Mouse (Mus musculus): ENCODE measurements around the gene Snurf. TPM values are rescaled to one million over a fixed set of nuclear protein-coding genes. Genes with fewer than 3 reads are reported as not detected.

Gene Snurf
- polyA plus RNA-seq, 1 experiment from 2014 or later: 79.5 TPM

DNA sequence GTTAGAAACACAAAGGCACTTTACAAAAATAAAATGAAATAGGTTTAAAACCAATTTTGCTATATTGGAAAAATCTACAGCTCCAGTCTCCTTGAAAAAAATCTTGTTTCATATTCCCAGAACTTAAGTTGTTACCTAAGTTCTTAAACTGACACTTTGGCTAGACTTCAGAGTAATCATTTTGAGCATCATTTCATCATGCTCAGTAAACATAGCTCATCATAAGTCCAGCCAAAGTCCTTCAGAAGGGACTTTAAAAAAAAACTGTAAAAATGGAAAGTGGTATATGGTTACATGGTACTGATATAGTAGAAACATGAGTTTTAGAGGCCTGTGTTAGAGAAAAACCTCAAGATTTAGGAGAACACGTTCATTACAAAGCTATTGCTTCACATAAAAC lies 26.2 kb downstream of the Snurf start:
- Histone ChIP-seq H3K4me2 (ENCODE audit: low read depth, low read length) (no peak overlapping the region), H3K4me3 (ENCODE audit: low read depth, low read length) (no peak overlapping the region), H3K9ac (replicated peaks; ENCODE audit: low read length) (no peak overlapping the region), H3K27ac (replicated peaks; ENCODE audit: low read depth, low read length) (no peak overlapping the region), H3K36me3 (replicated peaks; ENCODE audit: control insufficient read depth, insufficient read depth, low read depth, low read length) (no peaks in the 10 kb centered on the region; the same call in 1 of the 2 replicates), H3K4me1 (ENCODE audit: control insufficient read depth, insufficient read depth, low read length) (no peaks in the 10 kb centered on the region), H3K27me3 (ENCODE audit: control insufficient read depth, insufficient read depth, low read length) (no peaks in the 10 kb centered on the region), H3K9me3 (replicated peaks; ENCODE audit: control insufficient read depth, low read length) (no peaks in the 10 kb centered on the region)
- ATAC-seq (replicated peaks; ENCODE audit: insufficient number of reproducible peaks, low FRiP score, low TSS enrichment, low read depth) (no peak), DNase-seq (ENCODE audit: low spot score) (no peak)
- WGBS: 66% methylated on average over 1 of the region's 1 CpGs

Other genes with a start within 250 kb of the Snurf start
- 1.1 and 1.3 TPM in 2 replicates for gene Gm38393, start within 50 bp of the Snurf start, polyA plus RNA-seq (2014; fragmentation: Nextera tagmentation; extraction: Ambion mirVana)
- 92.8 and 98.9 TPM in 2 replicates for gene Snrpn, start 135.2 kb upstream of the Snurf start, polyA plus RNA-seq (2014; fragmentation: Nextera tagmentation; extraction: Ambion mirVana)